Mouse (Mus musculus) gastrocnemius, postnatal 14 days (tissue): ENCODE measurements around the gene Coro6. TPM values are rescaled to one million over a fixed set of nuclear protein-coding genes. Genes with fewer than 3 reads are reported as not detected.

Experiments used
- DNase-seq: peaks from one replicate; pipeline ENCODE4 v3.0.0; 2021; ENCODE audit warnings: mixed read lengths
- intact Hi-C: fragments of 180-260 bp; cut with DNase I; formaldehyde crosslinking; loops from one replicate; pipeline ENCODE4 v1.15.1; 2025; ENCODE audit warnings: low total_unique reads
- long read RNA-seq, 2 experiments: library from polyadenylated mRNA; stranded (forward); transcript quantifications; one replicate each; pipeline ENCODE4 v2.0.0; 2021
- total RNA-seq, 2 experiments: library from RNA; stranded (reverse); gene quantifications; 2 replicates each; pipeline ENCODE4 v1.2.3; 2021

Gene Coro6
- 10 to 100 TPM; 79.2 to 80.8 TPM for total RNA-seq
- long read RNA-seq, experiment 1, transcript Coro6-204 (11 exons, 2,804 nt): major isoform, 9 of 194 reads
- long read RNA-seq, experiment 1, partial matches to known transcripts: 14 of 194 reads
- long read RNA-seq, experiment 1, other reads (novel, unspliced or antisense): 171 of 194 reads
- long read RNA-seq, experiment 2, transcript Coro6-204 (11 exons, 2,804 nt): major isoform, 20 of 252 reads
- long read RNA-seq, experiment 2, partial matches to known transcripts: 7 of 252 reads
- long read RNA-seq, experiment 2, other reads (novel, unspliced or antisense): 225 of 252 reads

DNA sequence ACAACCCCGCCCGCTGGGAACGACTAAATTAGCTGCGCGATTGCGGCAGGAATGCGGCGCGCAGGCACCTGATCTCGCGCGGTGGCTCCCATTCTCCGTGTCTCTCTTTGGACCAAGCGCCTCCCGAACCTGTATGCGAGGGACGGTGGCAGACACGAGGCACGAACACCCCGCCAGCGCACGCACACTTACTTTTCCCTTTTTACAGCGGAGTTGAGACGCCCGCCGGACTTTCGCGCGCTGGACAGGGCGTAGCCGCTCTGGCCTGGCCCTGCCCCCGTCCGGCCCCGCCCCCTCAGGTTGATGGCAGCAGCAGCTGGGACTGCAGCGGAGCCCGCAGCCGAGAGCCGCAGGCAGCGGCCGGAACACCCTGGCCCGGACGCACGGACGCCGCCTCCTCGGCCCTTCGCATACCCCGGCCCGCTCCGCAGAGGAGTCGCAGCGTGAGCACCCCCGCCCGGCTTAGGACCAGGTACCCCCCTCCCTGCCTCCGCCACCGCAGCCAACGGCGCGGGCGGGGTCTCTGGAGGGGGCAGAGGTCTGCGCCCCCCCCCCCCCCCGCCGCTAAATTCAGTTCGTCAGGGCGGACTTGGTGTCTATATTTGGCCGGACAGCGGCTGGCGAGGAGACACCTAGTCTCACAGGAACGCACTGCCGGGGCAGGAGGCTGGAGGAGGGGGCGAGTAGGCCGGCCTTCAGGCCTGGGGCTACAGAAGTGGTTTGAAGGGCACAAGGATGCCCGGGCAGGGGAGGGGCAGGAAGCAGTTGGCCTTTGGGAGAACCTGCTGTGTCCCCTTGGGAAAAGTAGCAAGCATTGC is at the start of gene Coro6:
Gene Coro6 (plus strand): TSS at position 129 of the 818 bp plus-strand sequence.
- intact Hi-C loops: no loop called here
- peak; percentile 88 for DNase-seq

DNA sequence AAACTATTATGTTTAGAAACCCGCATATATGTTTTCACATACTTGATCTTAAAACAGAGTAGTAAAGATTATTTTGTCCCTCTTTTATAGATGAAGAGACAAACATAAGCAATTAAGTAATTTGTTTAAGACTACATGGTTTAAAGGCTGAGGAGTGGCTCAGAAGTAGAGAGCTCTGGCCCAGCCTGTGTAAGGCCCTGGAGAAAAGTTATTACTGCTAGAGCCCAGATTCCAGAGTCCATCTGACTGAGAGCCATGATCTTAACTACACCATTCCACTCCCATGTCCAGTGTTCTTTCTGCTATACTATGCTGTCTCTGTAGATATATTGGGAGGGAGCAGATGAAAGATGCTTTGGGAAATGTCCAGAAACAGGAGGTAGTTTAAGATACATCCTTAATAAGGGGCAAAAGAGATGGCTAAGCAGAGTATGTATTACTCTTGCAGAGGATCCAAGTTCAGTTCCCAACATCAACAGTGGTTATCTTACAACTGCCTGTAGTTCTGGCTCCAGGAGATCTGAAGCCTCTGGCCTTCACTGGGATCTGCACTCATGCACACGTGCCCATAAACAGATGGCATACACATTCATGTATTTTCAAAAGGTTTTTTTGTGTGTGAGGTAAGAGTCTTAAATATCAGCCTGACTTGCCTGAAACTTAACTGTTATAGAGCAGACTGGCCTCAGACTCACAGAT is 47.9 kb upstream of the Coro6 start:
- DNase-seq: no peak
- intact Hi-C loops: no loop called here

DNA sequence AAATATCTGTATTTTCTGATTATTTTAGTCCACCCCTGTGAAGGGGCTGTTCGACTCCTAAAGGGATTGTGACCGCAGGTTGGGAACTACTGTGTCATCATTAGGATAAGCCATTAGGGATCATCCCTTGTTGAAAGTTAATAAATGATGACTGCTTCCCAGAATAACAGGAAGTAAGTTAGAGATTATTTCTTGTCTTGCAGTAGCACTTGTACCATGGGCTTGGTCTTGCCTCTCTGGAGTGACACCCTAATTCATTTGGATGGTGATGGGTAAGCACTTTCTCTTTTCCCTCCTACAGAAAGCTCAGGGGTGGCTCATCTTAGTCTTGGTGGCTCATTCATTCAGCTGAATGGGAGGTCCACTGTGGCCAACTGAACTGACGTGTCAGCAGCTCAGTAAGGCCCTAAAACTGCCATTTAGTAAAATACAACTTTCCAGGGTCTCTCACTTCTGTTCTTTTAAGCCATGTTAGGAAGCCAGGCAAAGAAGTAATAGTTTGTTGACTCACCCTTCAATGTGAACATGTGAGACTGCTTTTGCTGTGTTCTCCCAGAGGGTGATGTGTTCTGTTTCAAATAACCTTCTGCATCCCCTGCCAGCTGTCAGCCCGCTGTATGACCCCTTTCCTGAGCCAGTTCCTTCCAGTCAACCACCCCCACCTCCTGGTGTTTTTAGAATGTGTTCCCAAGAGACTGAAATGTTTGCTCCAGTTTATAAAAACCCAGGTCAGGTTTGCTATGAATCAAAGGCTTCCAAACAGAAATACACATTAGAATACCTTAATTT is 45.8 kb upstream of the Coro6 start:
- intact Hi-C loops: no loop called here
- DNase-seq: peak; percentile 51

DNA sequence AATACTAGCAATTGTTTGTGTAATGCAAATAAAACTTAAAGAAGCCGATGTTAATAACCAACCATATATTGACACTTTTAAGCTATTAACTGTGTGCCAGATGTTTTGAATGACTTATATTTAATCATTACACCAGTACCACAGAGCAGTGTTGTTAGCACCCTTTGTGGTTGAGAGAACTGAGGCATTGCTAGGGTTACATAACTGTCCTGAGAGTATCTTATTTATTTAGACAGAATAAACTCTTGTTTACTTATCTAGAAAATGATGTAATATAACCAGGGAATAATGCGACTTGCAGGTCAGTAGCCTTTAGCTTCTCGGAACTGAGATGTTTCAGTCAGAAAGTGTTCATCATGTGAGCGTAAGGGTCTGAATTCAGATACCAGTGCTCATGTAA is 44.2 kb upstream of the Coro6 start:
- intact Hi-C loops: no loop called here
- no peak for DNase-seq

DNA sequence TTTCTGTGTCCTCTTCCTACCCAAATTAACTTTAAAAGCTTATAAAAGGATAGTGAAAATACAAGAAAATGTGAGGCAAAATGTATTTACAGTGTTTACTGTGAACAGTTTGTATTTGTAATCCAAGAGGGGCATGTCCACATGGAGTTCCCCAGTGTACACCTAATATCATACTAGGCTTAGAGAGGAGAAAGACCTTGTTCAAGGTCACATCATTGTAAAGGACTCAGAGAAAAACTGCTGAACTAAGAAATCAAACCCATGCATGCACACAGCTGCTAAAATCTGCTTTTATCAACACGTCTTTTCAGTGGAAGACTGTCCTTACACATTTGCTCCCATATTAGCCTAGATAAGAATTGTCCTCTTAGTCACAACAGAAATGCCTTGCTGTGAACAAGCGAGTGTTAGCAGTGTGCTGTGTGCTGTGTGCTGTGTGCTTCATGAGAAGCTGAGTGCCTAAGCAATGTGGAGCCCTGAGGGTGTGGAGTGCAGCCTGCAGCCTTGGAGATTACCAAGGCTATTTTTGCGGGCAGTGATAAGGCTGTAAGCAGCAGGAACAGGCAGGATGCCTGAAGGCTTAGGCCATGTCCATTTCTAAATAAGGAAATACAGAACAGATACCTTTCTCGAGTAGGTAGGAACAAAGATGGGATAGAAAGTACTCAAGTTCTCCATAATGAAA is 38.9 kb upstream of the Coro6 start:
- DNase-seq: no peak

DNA sequence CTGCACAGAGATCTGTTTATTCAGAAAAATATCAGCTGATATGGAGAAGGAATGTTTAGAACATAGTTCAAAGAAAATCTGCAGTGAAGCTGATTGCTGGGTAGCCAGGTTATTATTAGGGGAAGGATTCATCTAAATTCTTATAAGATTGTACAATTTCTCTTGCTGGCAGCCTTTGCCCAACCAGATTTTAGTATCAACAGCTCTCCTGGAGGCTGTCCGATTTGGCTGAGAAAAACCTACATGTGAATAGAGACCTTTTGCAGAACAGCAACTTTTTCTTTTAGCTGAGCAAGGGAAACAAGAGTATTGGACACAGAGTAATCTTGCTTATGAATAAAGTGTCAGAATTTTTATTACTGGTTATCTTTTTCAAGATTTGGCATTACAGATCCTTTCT is 33.8 kb upstream of the Coro6 start:
- no peak for DNase-seq
- intact Hi-C loops: no loop called here

More for the DNA sequence above, 38.9 kb upstream of the Coro6 start:
- intact Hi-C loops: no loop called here

DNA sequence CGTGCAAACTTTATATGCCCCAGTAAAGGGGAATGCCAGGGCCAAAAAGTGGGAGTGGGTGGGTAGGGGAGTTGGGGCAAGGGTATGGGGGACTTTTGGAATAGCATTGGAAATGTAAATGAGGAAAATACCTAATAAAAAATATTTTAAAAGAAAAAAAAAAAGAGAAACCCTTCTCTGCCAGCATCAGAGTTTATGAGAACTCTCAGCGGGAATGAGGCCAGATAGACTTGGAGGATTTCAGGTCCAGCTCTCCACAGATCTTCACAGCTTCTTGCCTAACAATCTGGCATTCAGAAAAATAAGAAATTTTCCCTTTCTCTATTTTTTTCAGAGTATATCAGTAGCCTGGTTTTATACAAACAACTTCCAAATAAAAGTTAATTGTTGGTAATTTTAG is 25.2 kb upstream of the Coro6 start:
- DNase-seq: no peak
- intact Hi-C loops: no loop called here

DNA sequence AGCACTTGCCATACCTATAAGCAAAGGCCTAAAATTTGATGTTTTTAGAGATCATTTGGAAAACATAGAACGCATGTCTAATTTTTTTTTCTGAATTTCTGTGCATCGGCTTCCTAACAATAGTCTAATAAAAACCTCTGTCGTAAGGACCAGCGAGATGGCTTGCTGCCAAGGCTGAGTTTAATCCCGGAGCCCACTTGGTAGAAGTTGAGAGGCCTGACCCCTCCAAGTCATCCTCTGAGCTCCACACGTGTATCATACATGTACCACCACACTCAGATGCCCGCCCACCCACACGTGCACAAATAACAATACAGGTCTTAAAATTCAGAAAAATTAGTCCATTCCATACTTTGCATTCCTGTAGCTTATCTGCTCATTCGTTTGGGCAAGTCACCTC is 22.1 kb upstream of the Coro6 start:
- intact Hi-C loops: no loop called here
- no peak for DNase-seq

DNA sequence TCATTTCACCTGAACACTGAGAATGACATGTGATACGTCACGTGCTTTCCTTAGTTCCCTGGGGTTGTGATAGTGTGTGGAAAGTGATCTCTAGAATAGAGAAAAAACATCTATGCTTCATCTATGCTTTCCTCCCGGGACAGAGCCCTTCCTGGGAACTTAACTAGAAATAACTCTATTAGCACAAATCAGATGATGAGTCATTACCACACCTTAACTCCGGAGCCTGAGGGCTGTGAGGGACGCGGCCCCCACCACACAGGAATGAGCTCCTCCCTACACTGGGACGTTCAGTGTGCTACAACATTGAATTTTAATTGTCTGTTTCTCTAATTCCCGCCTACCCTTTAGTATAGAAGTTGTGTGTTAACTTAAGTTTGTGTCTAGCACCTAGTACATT is 21.2 kb upstream of the Coro6 start:
- no peak for DNase-seq
- intact Hi-C loops: no loop called here

DNA sequence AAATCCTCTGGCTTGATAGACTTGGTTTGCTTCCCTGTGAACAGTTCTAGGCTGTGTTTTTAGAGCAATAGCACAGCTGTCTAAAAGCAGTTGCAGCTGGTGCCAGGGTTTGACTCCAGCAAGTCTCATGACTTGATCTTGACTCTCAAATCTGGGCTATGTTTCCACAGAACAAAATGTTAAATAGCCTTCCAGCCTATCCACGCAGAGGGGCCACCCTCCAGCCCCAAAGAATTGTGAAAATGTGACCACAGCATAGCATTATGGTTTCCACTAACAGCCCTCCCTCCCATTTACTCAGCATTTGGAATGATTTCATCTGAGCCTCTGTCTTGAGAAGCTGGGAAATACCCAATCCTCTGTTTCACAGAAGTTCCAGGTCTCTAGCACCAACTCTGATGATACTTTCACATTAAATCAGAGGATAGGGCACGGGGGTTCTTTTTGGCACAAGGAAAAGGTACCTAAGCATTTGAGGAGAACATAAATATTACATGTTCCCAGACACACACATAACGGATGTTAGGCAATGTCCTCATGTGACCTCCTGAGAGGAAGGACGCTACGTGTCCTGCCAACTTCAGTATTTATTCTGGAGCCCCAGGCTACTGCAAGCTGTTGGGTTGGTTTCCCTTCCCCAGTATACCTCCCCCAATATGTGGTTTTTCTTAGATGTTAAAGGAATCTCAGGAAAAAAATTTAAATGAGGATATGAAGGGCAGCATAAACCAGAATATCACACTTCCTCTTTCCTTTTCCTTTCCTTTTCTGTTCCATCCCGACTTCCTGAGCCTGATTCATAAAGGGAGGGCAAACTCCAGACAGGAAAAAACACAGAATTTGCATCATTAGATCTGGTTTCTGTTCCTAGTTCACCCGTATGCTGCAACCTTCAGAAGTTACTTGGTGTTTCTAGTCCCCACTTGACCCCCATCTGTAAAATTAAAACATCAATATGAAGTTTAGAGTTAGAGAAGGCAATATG is 19.7 kb upstream of the Coro6 start:
- intact Hi-C loops: no loop called here
- DNase-seq: peak; percentile 77

DNA sequence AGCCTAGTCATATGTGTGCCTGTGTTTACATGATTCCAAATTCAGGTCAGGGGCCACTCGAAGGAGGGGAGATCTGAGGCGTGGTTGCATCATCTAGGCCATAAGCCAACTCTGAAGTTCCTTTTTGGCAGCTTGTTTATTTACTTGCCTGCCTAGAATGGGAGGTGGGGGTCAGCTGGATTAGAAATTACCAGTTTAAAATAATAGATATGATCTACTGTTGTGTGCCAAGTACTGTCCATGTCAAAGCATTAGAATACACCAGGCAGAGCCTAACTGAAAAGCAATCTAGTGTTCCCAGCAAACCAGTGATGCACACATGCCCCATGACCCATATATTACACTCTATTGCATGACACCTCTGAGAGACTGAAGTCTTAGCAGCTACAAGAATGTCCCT is 17.3 kb upstream of the Coro6 start:
- DNase-seq: no peak
- intact Hi-C loops: no loop called here

DNA sequence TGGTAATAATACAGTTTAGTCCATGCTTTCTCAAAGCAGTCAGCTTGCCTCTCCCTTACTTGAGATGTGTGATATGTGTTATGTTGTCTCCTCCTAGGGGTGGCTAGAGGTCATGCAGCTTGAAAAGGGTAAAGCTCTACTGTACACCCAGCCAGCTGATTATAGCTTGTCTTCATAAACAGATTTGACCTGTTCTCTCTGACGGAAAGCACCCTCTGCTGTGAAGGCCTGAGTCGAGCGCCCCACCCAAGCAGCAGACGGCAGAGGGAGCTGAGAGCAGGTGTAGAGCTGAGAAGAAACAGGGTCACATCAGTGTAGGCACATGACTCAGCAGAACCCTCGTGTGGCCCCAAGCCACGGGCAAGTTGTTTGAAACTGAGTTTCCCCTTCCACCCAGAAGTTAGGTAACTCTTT is 15.6 kb upstream of the Coro6 start:
- intact Hi-C loops: no loop called here
- peak; percentile 60 for DNase-seq

DNA sequence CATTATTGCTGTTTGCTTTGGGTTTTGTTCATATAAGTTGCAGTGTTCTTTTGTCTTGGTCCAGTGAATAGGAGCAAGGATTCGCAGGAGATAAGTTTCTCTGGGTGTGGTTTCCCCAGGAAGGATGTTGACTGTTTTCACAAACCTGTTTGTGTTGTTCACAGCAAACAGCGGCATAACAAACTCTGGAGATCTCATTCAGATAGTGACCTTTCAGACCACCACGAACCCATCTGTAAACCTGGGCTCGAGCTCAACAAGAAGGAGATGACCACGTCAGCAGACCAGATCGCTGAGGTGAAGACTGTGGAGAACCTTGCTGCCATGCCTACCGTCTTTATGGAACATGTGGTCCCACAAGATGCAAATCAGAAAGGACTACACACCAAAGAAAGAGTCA is 13.0 kb upstream of the Coro6 start:
- no peak for DNase-seq
- intact Hi-C loops: no loop called here

DNA sequence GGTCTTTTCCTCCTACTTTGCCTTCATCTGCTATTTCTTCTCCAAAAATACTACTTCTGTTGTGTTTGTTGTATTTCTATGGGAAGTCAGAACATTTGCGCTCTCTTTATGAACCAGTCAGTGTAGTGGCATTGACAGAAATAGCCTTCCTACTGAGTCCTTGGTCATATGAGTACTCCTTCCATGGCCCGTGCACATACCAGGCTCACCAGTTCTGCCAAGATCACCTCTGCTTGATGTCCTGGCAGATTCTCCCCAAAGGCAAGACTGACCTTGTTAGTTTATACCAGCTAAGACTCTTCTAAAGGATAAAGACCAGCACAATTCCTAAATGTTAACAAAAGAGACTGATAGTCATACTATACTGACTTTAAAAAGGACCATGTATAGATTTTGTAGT is 10.5 kb upstream of the Coro6 start:
- DNase-seq: no peak
- intact Hi-C loops: loop anchor here (10.0 kb wide), 1 partner anchor 107 kb away; no protein-coding TSS in a partner anchor

DNA sequence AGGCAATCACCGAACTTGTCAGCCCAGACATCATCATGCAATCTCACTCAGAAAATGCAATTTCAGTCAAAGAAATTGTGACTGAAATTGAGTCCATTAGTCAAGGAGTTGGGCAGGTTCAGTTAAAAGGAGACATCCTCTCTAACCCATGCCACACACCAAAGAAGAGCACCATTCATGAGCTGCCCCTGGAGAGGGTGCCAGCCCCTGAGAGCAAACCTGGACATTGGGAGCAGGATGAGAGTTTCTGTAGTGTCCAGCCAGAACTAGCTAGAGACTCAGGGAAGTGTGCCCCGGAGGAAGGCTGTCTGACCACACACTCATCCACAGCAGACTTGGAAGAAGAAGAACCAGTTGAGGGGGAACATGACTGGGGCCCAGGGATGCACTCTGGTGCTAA is 8.8 kb upstream of the Coro6 start:
- intact Hi-C loops: loop anchor here (10.0 kb wide), 1 partner anchor 109 kb away; no protein-coding TSS in a partner anchor
- DNase-seq: no peak

DNA sequence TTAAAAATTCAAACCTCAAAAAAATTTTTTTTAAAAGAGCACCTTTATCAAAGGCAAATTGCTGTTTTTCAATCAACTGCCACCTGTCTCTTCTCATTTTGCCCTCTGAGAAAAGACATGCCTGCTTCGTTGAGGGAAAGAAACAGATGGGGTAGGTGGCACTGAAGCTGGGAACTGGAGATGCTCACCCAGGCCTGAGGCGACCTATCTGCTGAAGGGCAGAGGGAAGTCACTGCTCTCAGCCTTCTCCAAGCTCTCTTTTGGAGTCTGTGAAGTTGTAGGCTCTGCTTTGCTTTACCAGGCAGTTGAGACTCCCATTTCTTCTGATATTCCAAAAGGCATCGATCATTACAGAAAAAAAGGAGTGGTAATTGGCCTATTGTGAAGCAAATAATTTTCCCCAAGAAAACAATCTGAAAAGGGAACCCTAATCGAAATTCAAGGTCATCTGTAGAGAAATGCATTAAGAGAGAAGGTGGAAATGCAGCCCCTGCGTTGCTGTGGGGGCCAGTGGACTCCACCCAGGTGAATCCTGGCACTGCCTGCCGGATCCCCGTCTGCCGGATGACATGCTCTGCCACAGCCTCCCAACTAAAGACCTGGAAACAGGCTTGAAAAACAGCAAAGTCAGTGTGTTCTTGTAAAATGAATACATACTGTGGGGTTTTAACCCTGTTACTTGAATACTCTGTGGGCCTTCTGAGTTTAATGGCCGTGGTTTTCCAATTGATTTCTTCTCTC is 6.3 kb upstream of the Coro6 start:
- intact Hi-C loops: loop anchor here (1.0 to 10.0 kb wide), 2 partner anchors 111 to 140 kb away; no protein-coding TSS in a partner anchor
- no peak for DNase-seq

DNA sequence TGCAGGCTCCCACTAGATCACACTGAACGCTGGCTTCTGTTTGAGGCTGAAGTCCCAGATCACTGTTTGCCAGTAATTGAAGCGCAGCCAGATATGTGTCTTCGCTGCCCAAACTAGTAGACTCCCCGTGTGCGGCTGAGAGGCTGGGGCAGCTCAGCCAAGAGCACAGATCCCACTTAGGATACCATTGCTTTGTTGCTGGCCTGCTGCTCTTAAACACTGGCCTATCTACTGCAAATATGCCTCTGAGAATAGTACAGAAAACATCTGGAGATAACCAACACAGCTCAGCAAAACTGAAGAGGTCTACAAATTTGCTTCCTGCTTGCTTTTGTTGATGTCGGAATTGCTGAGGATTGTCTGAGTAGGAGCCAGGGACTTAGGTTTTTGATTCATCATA is 5.3 kb upstream of the Coro6 start:
- no peak for DNase-seq
- intact Hi-C loops: loop anchor here (1.0 to 10.0 kb wide), 2 partner anchors 112 to 141 kb away; no protein-coding TSS in a partner anchor
